Mouse (Mus musculus): ENCODE measurements at regions not wholly inside any gene's neighbourhood (a gene's known extent, or its start where the extent isn't known, plus 50 kb on each side); places are given as distances from the start of the nearest gene placed in this dataset.

GRCm38 (mm10) chr3:103425812-103426430 lies 146.8 kb downstream of the Trim33 start:
- no peak for DNase-seq (ENCODE audit: low read depth in 3 of 3, low spot score in 3 of 3)

GRCm38 (mm10) chr3:103429227-103429788 lies 145.7 kb upstream of the Syt6 start:
- no peak overlapping the region for H3K4me2 ChIP-seq (ENCODE audit: low read depth)
- DNase-seq (ENCODE audit: low read depth in 3 of 3, low spot score in 3 of 3) (peak in 1 of 3 experiments; percentile 13), ATAC-seq (ENCODE audit: insufficient read depth) (no peak)
- H3K36me3 ChIP-seq (replicated peaks; ENCODE audit: control insufficient read depth, insufficient read depth, low read depth) = no peaks in the 10 kb centered on the region
- peaks cover 0 to 10% of the 10 kb centered on the region in 2 experiments; a peak in 2 of 4 replicates for H3K4me1 ChIP-seq (replicated peaks; ENCODE audit: control insufficient read depth in 2 of 2, insufficient read depth in 2 of 2, low read length in 1 of 2)
- TF ChIP-seq EP300 (IDR thresholded peaks at IDR 0.05; ENCODE audit: low read depth) = no peak
- TF ChIP-seq CTCF (IDR thresholded peaks at IDR 0.05; ENCODE audit: low read depth) = peak; percentile 73
- H3K4me3 ChIP-seq (ENCODE audit: insufficient read depth in 1 of 2, low read depth in 2 of 2, low read length in 2 of 2) = no peak overlapping the region
- 8% methylated on average over 5 of the region's 5 CpGs for WGBS (ENCODE audit: insufficient replicate concordance)
- H3K27me3 ChIP-seq (ENCODE audit: control insufficient read depth, insufficient read depth, low read length) = no peaks in the 10 kb centered on the region
- H3K27ac ChIP-seq = no peak overlapping the region
- H3K9me3 ChIP-seq (ENCODE audit: control insufficient read depth, low read length) = no peaks in the 10 kb centered on the region
- no peak overlapping the region for H3K9ac ChIP-seq (replicated peaks)

More at GRCm38 (mm10) chr3:103425812-103426430, 146.8 kb downstream of the Trim33 start:
- Histone ChIP-seq H3K4me2 (ENCODE audit: low read depth) (no peak overlapping the region), H3K9me3 (ENCODE audit: control insufficient read depth, low read length) (no peaks in the 10 kb centered on the region), H3K9ac (replicated peaks) (no peak overlapping the region), H3K4me1 (replicated peaks; ENCODE audit: control insufficient read depth in 2 of 2, insufficient read depth in 2 of 2, low read length in 1 of 2) (peaks cover 0 to 10% of the 10 kb centered on the region in 2 experiments; a peak in 2 of 4 replicates), H3K27me3 (ENCODE audit: control insufficient read depth, insufficient read depth, low read length) (no peaks in the 10 kb centered on the region), H3K27ac (no peak overlapping the region), H3K4me3 (ENCODE audit: insufficient read depth in 1 of 2, low read depth in 2 of 2, low read length in 2 of 2) (no peak overlapping the region), H3K36me3 (replicated peaks; ENCODE audit: control insufficient read depth, insufficient read depth, low read depth) (no peaks in the 10 kb centered on the region)
- no peak for ATAC-seq (ENCODE audit: insufficient read depth)
- TF ChIP-seq EP300 (IDR thresholded peaks at IDR 0.05; ENCODE audit: low read depth) (no peak), CTCF (IDR thresholded peaks at IDR 0.05; ENCODE audit: low read depth) (no peak)
- WGBS (ENCODE audit: insufficient replicate concordance) = 76% methylated on average over 19 of the region's 19 CpGs

- Histone ChIP-seq H3K36me3 (replicated peaks; ENCODE audit: control insufficient read depth, insufficient read depth, low read depth) (no peaks in the 10 kb centered on the region), H3K27me3 (ENCODE audit: control insufficient read depth, insufficient read depth, low read length) (no peaks in the 10 kb centered on the region), H3K9me3 (ENCODE audit: control insufficient read depth, low read length) (no peaks in the 10 kb centered on the region), H3K4me1 (replicated peaks; ENCODE audit: control insufficient read depth in 2 of 2, insufficient read depth in 2 of 2, low read length in 1 of 2) (peaks cover 0 to 10% of the 10 kb centered on the region in 2 experiments; a peak in 2 of 4 replicates), H3K9ac (replicated peaks) (no peak overlapping the region), H3K4me2 (ENCODE audit: low read depth) (no peak overlapping the region), H3K27ac (no peak overlapping the region), H3K4me3 (ENCODE audit: insufficient read depth in 1 of 2, low read depth in 2 of 2, low read length in 2 of 2) (no peak overlapping the region)
- 24% methylated on average over 4 of the region's 4 CpGs for WGBS (ENCODE audit: insufficient replicate concordance)
- DNase-seq (ENCODE audit: low read depth in 3 of 3, low spot score in 3 of 3) (no peak), ATAC-seq (ENCODE audit: insufficient read depth) (no peak)
- TF ChIP-seq CTCF (IDR thresholded peaks at IDR 0.05; ENCODE audit: low read depth) (no peak), EP300 (IDR thresholded peaks at IDR 0.05; ENCODE audit: low read depth) (no peak)
These were observed 144.9 kb upstream of the Syt6 start for GRCm38 (mm10) chr3:103430131-103430530.

- TF ChIP-seq EP300 (IDR thresholded peaks at IDR 0.05; ENCODE audit: low read depth) = no peak
- peak; percentile 21 for TF ChIP-seq CTCF (IDR thresholded peaks at IDR 0.05; ENCODE audit: low read depth)
- peaks cover 0 to 10% of the 10 kb centered on the region in 2 experiments; a peak in 2 of 4 replicates for H3K4me1 ChIP-seq (replicated peaks; ENCODE audit: control insufficient read depth in 2 of 2, insufficient read depth in 2 of 2, low read length in 1 of 2)
- WGBS (ENCODE audit: insufficient replicate concordance) = 40% methylated on average over 5 of the region's 5 CpGs
- no peak overlapping the region for H3K27ac ChIP-seq
- DNase-seq (ENCODE audit: low read depth in 3 of 3, low spot score in 3 of 3) (no peak), ATAC-seq (ENCODE audit: insufficient read depth) (no peak)
- no peak overlapping the region for H3K9ac ChIP-seq (replicated peaks)
- no peak overlapping the region for H3K4me2 ChIP-seq (ENCODE audit: low read depth)
- H3K27me3 ChIP-seq (ENCODE audit: control insufficient read depth, insufficient read depth, low read length) = no peaks in the 10 kb centered on the region
- H3K4me3 ChIP-seq (ENCODE audit: insufficient read depth in 1 of 2, low read depth in 2 of 2, low read length in 2 of 2) = no peak overlapping the region
- no peaks in the 10 kb centered on the region for H3K9me3 ChIP-seq (ENCODE audit: control insufficient read depth, low read length)
- H3K36me3 ChIP-seq (replicated peaks; ENCODE audit: control insufficient read depth, insufficient read depth, low read depth) = no peaks in the 10 kb centered on the region
These were observed 142.8 kb upstream of the Syt6 start for GRCm38 (mm10) chr3:103432254-103432653.

GRCm38 (mm10) chr3:103436902-103437603 lies 138.0 kb upstream of the Syt6 start:
- no peak overlapping the region for H3K4me3 ChIP-seq (ENCODE audit: insufficient read depth in 1 of 2, low read depth in 2 of 2, low read length in 2 of 2)
- WGBS (ENCODE audit: insufficient replicate concordance) = 58% methylated on average over 9 of the region's 9 CpGs
- DNase-seq (ENCODE audit: low read depth in 3 of 3, low spot score in 3 of 3) = no peak

More at GRCm38 (mm10) chr3:103436902-103437603, 138.0 kb upstream of the Syt6 start:
- Histone ChIP-seq H3K4me2 (ENCODE audit: low read depth) (no peak overlapping the region), H3K36me3 (replicated peaks; ENCODE audit: control insufficient read depth, insufficient read depth, low read depth) (no peaks in the 10 kb centered on the region), H3K4me1 (replicated peaks; ENCODE audit: control insufficient read depth in 2 of 2, insufficient read depth in 2 of 2, low read length in 1 of 2) (no peaks in the 10 kb centered on the region), H3K9ac (replicated peaks) (no peak overlapping the region), H3K27me3 (ENCODE audit: control insufficient read depth, insufficient read depth, low read length) (no peaks in the 10 kb centered on the region), H3K27ac (no peak overlapping the region), H3K9me3 (ENCODE audit: control insufficient read depth, low read length) (no peaks in the 10 kb centered on the region)
- no peak for ATAC-seq (ENCODE audit: insufficient read depth)
- TF ChIP-seq CTCF (IDR thresholded peaks at IDR 0.05; ENCODE audit: low read depth) (no peak), EP300 (IDR thresholded peaks at IDR 0.05; ENCODE audit: low read depth) (no peak)
